Mouse (Mus musculus): Measurements from ENCODE around the gene Fzd9. TPM values are rescaled to one million over a fixed set of nuclear protein-coding genes. Genes with fewer than 3 reads are reported as not detected.

Fzd9 gene
- 0.89 TPM for polyA plus RNA-seq (2012; fragmentation: generic; extraction: Trizol)
- long read RNA-seq, experiment 1 = 0 reads
- long read RNA-seq, experiment 2, transcript Fzd9-201 (1 exons, 2,293 nt) = major isoform, 6 of 6 reads
- long read RNA-seq, experiment 2, partial matches to known transcripts = 0 of 6 reads
- long read RNA-seq, experiment 2, other reads (novel, unspliced or antisense) = 0 of 6 reads

GRCm38 (mm10) chr5:135251079-135251454 is at the start of gene Fzd9:
Gene Fzd9 (minus strand): TSS chr5:135251230.
- Histone ChIP-seq H3K79me3 (ENCODE audit: low read depth) (no peaks in the 10 kb centered on the region), H3K79me2 (ENCODE audit: control insufficient read depth, insufficient read depth) (no peaks in the 10 kb centered on the region), H3ac (ENCODE audit: control insufficient read depth, insufficient read length, low read depth) (peak within 1 kb of the TSS; percentile 37), H3K27me3 (ENCODE audit: control insufficient read depth, insufficient read depth, insufficient read length) (no peaks in the 10 kb centered on the region), H3K4me3 (ENCODE audit: insufficient read depth, poor library complexity, severe bottlenecking) (no peak within 1 kb of the TSS), H3K36me3 (ENCODE audit: control insufficient read depth, insufficient read depth) (peaks cover 10% of the 10 kb centered on the region)
- TF ChIP-seq CEBPB (IDR thresholded peaks at IDR 0.05; ENCODE audit: low read depth) = no peak

GRCm38 (mm10) chr5:135292001-135292400 is 41.0 kb upstream of the Fzd9 start:
- H3K4me3 ChIP-seq (ENCODE audit: insufficient read depth, poor library complexity, severe bottlenecking) = no peak overlapping the region
- H3K79me2 ChIP-seq (ENCODE audit: control insufficient read depth, insufficient read depth) = no peaks in the 10 kb centered on the region
- no peaks in the 10 kb centered on the region for H3K36me3 ChIP-seq (ENCODE audit: control insufficient read depth, insufficient read depth)
- no peak overlapping the region for H3ac ChIP-seq (ENCODE audit: control insufficient read depth, insufficient read length, low read depth)
- TF ChIP-seq MYOG (IDR thresholded peaks at IDR 0.05; ENCODE audit: control insufficient read depth, extremely low read depth, insufficient read length) = no peak
- H3K79me3 ChIP-seq (ENCODE audit: low read depth) = no peaks in the 10 kb centered on the region
- H3K27me3 ChIP-seq (ENCODE audit: control insufficient read depth, insufficient read depth, insufficient read length) = peaks cover 48% of the 10 kb centered on the region

- TF ChIP-seq MAX (IDR thresholded peaks at IDR 0.05) (no peak), FOSL1 (IDR thresholded peaks at IDR 0.05; ENCODE audit: insufficient read depth, low read length, poor library complexity, severe bottlenecking) (no peak), MYOG (IDR thresholded peaks at IDR 0.05; ENCODE audit: control insufficient read depth, extremely low read depth, insufficient read length) (no peak), USF1 (IDR thresholded peaks at IDR 0.05; ENCODE audit: low read depth) (no peak), CTCF (IDR thresholded peaks at IDR 0.05; ENCODE audit: control insufficient read depth, insufficient read depth, insufficient read length) (no peak)
- H3K79me3 ChIP-seq (ENCODE audit: low read depth) = no peaks in the 10 kb centered on the region
- no peak overlapping the region for H3K4me3 ChIP-seq (ENCODE audit: insufficient read depth, poor library complexity, severe bottlenecking)
- no peaks in the 10 kb centered on the region for H3K36me3 ChIP-seq (ENCODE audit: control insufficient read depth, insufficient read depth)
- H3ac ChIP-seq (ENCODE audit: control insufficient read depth, insufficient read length, low read depth) = no peak overlapping the region
- H3K79me2 ChIP-seq (ENCODE audit: control insufficient read depth, insufficient read depth) = no peaks in the 10 kb centered on the region
- H3K27me3 ChIP-seq (ENCODE audit: control insufficient read depth, insufficient read depth, insufficient read length) = peaks cover 45% of the 10 kb centered on the region
These were observed 40.2 kb upstream of the Fzd9 start for GRCm38 (mm10) chr5:135291193-135291592.

- peaks cover 45% of the 10 kb centered on the region for H3K27me3 ChIP-seq (ENCODE audit: control insufficient read depth, insufficient read depth, insufficient read length)
- TF ChIP-seq FOSL1 (IDR thresholded peaks at IDR 0.05; ENCODE audit: insufficient read depth, low read length, poor library complexity, severe bottlenecking) (no peak), CTCF (IDR thresholded peaks at IDR 0.05; ENCODE audit: control insufficient read depth, insufficient read depth, insufficient read length) (no peak), USF1 (IDR thresholded peaks at IDR 0.05; ENCODE audit: low read depth) (no peak), MYOD1 (IDR thresholded peaks at IDR 0.05; ENCODE audit: control insufficient read depth, insufficient read length, low read depth) (no peak), MYOG (IDR thresholded peaks at IDR 0.05; ENCODE audit: control insufficient read depth, extremely low read depth, insufficient read length) (no peak), MAX (IDR thresholded peaks at IDR 0.05) (no peak), CEBPB (IDR thresholded peaks at IDR 0.05; ENCODE audit: low read depth) (no peak)
- H3K36me3 ChIP-seq (ENCODE audit: control insufficient read depth, insufficient read depth) = no peaks in the 10 kb centered on the region
- H3ac ChIP-seq (ENCODE audit: control insufficient read depth, insufficient read length, low read depth) = no peak overlapping the region
- H3K79me2 ChIP-seq (ENCODE audit: control insufficient read depth, insufficient read depth) = no peaks in the 10 kb centered on the region
- no peaks in the 10 kb centered on the region for H3K79me3 ChIP-seq (ENCODE audit: low read depth)
- no peak overlapping the region for H3K4me3 ChIP-seq (ENCODE audit: insufficient read depth, poor library complexity, severe bottlenecking)
These were observed 39.7 kb upstream of the Fzd9 start for GRCm38 (mm10) chr5:135290703-135291102.

DNA sequence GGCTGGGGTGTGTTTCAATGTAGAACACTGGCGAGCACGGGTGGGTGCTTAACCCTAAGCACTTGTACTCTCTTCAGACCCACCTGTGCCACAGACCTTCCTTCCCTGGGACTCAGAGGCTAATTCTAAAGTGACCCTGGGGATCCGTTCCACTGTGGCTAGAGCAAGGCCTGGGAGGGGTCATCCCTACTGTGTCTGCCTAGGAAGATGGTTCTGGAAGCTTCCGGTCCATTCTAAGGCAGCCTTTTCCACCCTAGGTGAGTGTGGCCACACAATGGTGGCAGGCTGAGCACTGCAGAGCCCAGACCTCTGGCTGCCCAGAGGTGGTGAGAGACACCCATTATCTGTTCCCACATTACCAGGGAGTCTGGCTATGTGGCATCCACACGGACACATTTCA is 35.9 kb upstream of the Fzd9 start:
- Histone ChIP-seq H3K27me3 (ENCODE audit: control insufficient read depth, insufficient read depth, insufficient read length) (peaks cover 33% of the 10 kb centered on the region), H3K36me3 (ENCODE audit: control insufficient read depth, insufficient read depth) (no peaks in the 10 kb centered on the region), H3K79me3 (ENCODE audit: low read depth) (no peaks in the 10 kb centered on the region), H3K4me3 (ENCODE audit: insufficient read depth, poor library complexity, severe bottlenecking) (no peak overlapping the region), H3ac (ENCODE audit: control insufficient read depth, insufficient read length, low read depth) (no peak overlapping the region), H3K79me2 (ENCODE audit: control insufficient read depth, insufficient read depth) (no peaks in the 10 kb centered on the region)
- TF ChIP-seq CEBPB (IDR thresholded peaks at IDR 0.05; ENCODE audit: low read depth) = no peak
- TF ChIP-seq FOSL1 (IDR thresholded peaks at IDR 0.05; ENCODE audit: insufficient read depth, low read length, poor library complexity, severe bottlenecking) = no peak
- TF ChIP-seq CTCF (IDR thresholded peaks at IDR 0.05; ENCODE audit: control insufficient read depth, insufficient read depth, insufficient read length) = no peak
- no peak for TF ChIP-seq USF1 (IDR thresholded peaks at IDR 0.05; ENCODE audit: low read depth)
- TF ChIP-seq MAX (IDR thresholded peaks at IDR 0.05) = no peak
- no peak for TF ChIP-seq MYOG (IDR thresholded peaks at IDR 0.05; ENCODE audit: control insufficient read depth, extremely low read depth, insufficient read length)
- TF ChIP-seq MYOD1 (IDR thresholded peaks at IDR 0.05; ENCODE audit: control insufficient read depth, insufficient read length, low read depth) = no peak

GRCm38 (mm10) chr5:135286185-135286584 is 35.2 kb upstream of the Fzd9 start:
- Histone ChIP-seq H3ac (ENCODE audit: control insufficient read depth, insufficient read length, low read depth) (no peak overlapping the region), H3K4me3 (ENCODE audit: insufficient read depth, poor library complexity, severe bottlenecking) (no peak overlapping the region), H3K79me2 (ENCODE audit: control insufficient read depth, insufficient read depth) (no peaks in the 10 kb centered on the region), H3K79me3 (ENCODE audit: low read depth) (no peaks in the 10 kb centered on the region), H3K27me3 (ENCODE audit: control insufficient read depth, insufficient read depth, insufficient read length) (peaks cover 35% of the 10 kb centered on the region), H3K36me3 (ENCODE audit: control insufficient read depth, insufficient read depth) (no peaks in the 10 kb centered on the region)
- no peak for TF ChIP-seq CEBPB (IDR thresholded peaks at IDR 0.05; ENCODE audit: low read depth)
- no peak for TF ChIP-seq MAX (IDR thresholded peaks at IDR 0.05)
- TF ChIP-seq MYOG (IDR thresholded peaks at IDR 0.05; ENCODE audit: control insufficient read depth, extremely low read depth, insufficient read length) = no peak
- no peak for TF ChIP-seq MYOD1 (IDR thresholded peaks at IDR 0.05; ENCODE audit: control insufficient read depth, insufficient read length, low read depth)
- peak; percentile 94 for TF ChIP-seq CTCF (IDR thresholded peaks at IDR 0.05; ENCODE audit: control insufficient read depth, insufficient read depth, insufficient read length)
